Comparison of ENCODE assay signal across 16 mouse cellular contexts in the genomic region with DNA sequence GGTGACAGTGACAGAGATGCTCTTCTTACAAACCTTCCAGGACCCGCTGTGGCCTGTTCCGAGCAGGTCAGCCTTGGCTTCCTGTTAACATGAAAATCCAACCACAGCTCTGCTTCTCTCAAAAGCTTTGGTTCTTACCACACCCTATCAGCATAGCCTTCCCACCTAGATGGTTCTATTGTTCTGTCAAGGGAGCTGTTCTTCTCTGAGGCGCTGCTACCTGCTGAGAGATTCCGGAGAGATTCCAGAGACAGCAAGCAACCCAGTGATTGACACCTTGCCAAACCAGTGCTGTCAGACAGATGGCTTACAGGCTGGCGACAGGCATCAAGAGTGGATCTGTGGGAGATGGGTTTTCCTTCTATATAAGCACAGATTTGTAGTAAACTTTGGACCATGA. TPM values are rescaled to one million over a fixed set of nuclear protein-coding genes. Genes with fewer than 3 reads are reported as not detected.
DNase-seq lines count a peak whose midpoint lies in the region; ATAC-seq lines count a peak whose summit lies in the region.
"Had no signal": no experiment of that assay in that cellular context is flagged by ENCODE, and none has a peak within 500 bp of the region (broad histone marks: within the 10 kb centered on the region; RNA-seq: fewer than 3 reads in every experiment).

No protein-coding gene starts in this region.

- no peak; the same call in 1 of the 2 replicates for ATAC-seq in cerebellum, adult (ENCODE audit: insufficient number of reproducible peaks, low FRiP score, low TSS enrichment)
- ATAC-seq: intestine, embryonic 16.5 days; Patski had no signal

- peak; percentile 56 for DNase-seq in cerebellum, adult 11 months
- peak; percentile 29 to 32 for DNase-seq in layer of hippocampus, postnatal 10 days (ENCODE audit: low spot score in 2 of 2)
- DNase-seq in layer of hippocampus, adult 9-10 months (ENCODE audit: low spot score), result no peak
- peak; percentile 83 for DNase-seq in cerebellum, adult 9-10 months
- DNase-seq in B cell, adult 2 months, result no peak
- DNase-seq in T-cell, adult 2 months (ENCODE audit: low spot score), result no peak
- no peak for DNase-seq in lung, postnatal 10 days
- DNase-seq: heart, postnatal 36 days had no signal

RNA-seq across cellular contexts. Expression of gene Cd33, which starts 3.4 kb away (rescaled TPM):
- total RNA-seq in layer of hippocampus, postnatal 10 days (2021), result 1 to 10 TPM; 5.5 to 8.4 TPM

RNA-seq across cellular contexts. Expression of gene Zfp658, which starts 14.4 kb away (rescaled TPM):
- 1 to 10 TPM; 6.4 to 6.5 TPM for total RNA-seq in layer of hippocampus, postnatal 10 days (2021)

RNA-seq across cellular contexts. Expression of gene Zfp719, which starts 31.7 kb away (rescaled TPM):
- 10 to 100 TPM; 19.9 to 25.9 TPM for total RNA-seq in layer of hippocampus, postnatal 10 days (2021)

RNA-seq across cellular contexts. Expression of gene 4931406B18Rik, which starts 41.9 kb away (rescaled TPM):
- not detected for total RNA-seq in layer of hippocampus, postnatal 10 days (2021)
- total RNA-seq: adrenal gland, adult 18-20 months; heart, postnatal 36 days; layer of hippocampus, adult 8-10 months; left cerebral cortex, postnatal 14 days; megakaryocyte-erythroid progenitor cell, adult 5-6 weeks; midbrain, postnatal 0 days had no signal

RNA-seq across cellular contexts. Expression of gene Iglon5, which starts 57.8 kb away (rescaled TPM):
- total RNA-seq in layer of hippocampus, postnatal 10 days (2021), result 10 to 100 TPM; 51.1 to 51.6 TPM
- total RNA-seq: megakaryocyte-erythroid progenitor cell, adult 5-6 weeks had no signal

Comparison
In these comparisons a context has a peak if more than half of its experiments do, and no peak if none do; other contexts are left out.
1. DNase-seq: peak in cerebellum, adult 11 months (single experiment), layer of hippocampus, postnatal 10 days (2 of 2) and cerebellum, adult 9-10 months (single experiment); none in layer of hippocampus, adult 9-10 months (single experiment), B cell, adult 2 months (0 of 2), T-cell, adult 2 months (single experiment) and lung, postnatal 10 days (single experiment).